Mouse (Mus musculus) thymus, adult 18-20 months (tissue): ENCODE data around the gene Tmem106c.

Experiments used
- DNase-seq, 2 experiments: peaks; one replicate each; pipeline ENCODE4 v3.0.0; 2022; ENCODE audit warnings: mixed read lengths in 2 of 2

Gene Tmem106c

GRCm38 (mm10) chr15:97954671-97955070 is 9.3 kb upstream of the Tmem106c start:
- DNase-seq = no peak

GRCm38 (mm10) chr15:97955286-97955685 is 8.7 kb upstream of the Tmem106c start:
- no peak for DNase-seq

- no peak for DNase-seq
These were observed 8.3 kb upstream of the Tmem106c start for GRCm38 (mm10) chr15:97955742-97956141.

- no peak for DNase-seq
These were observed 7.6 kb upstream of the Tmem106c start for GRCm38 (mm10) chr15:97956416-97956815.

- DNase-seq = peak in 1 of 2 experiments; percentile 14
These were observed 541 bp upstream of the Tmem106c start for GRCm38 (mm10) chr15:97963329-97963988.

- peak in 1 of 2 experiments; percentile 14 for DNase-seq
These were observed 812 bp downstream of the Tmem106c start for GRCm38 (mm10) chr15:97964836-97965187.

GRCm38 (mm10) chr15:97965311-97966045 is 1.5 kb downstream of the Tmem106c start:
- no peak for DNase-seq

GRCm38 (mm10) chr15:97970299-97970698 is 6.3 kb downstream of the Tmem106c start:
- no peak for DNase-seq

GRCm38 (mm10) chr15:97972580-97972979 is 8.6 kb downstream of the Tmem106c start:
- no peak for DNase-seq

- no peak for DNase-seq
These were observed 9.4 kb downstream of the Tmem106c start for GRCm38 (mm10) chr15:97973248-97974005.

GRCm38 (mm10) chr15:97981560-97981959 is 17.6 kb downstream of the Tmem106c start:
- no peak for DNase-seq

GRCm38 (mm10) chr15:97989544-97989943 is 25.5 kb downstream of the Tmem106c start:
- DNase-seq = no peak

- DNase-seq = no peak
These were observed 26.1 kb downstream of the Tmem106c start for GRCm38 (mm10) chr15:97990124-97990523.

GRCm38 (mm10) chr15:97990721-97991120 is 26.7 kb downstream of the Tmem106c start:
- no peak for DNase-seq

- DNase-seq = no peak
These were observed 27.4 kb downstream of the Tmem106c start for GRCm38 (mm10) chr15:97991285-97991895.

GRCm38 (mm10) chr15:97992027-97992711 is 28.2 kb downstream of the Tmem106c start:
- DNase-seq = no peak

- peak; percentile 36 to 59 for DNase-seq
These were observed 28.8 kb downstream of the Tmem106c start for GRCm38 (mm10) chr15:97992712-97993286.

- DNase-seq = no peak
These were observed 32.8 kb downstream of the Tmem106c start for GRCm38 (mm10) chr15:97996716-97997256.

- DNase-seq = no peak
These were observed 35.5 kb downstream of the Tmem106c start for GRCm38 (mm10) chr15:97999546-97999945.

- DNase-seq = no peak
These were observed 36.0 kb downstream of the Tmem106c start for GRCm38 (mm10) chr15:97999991-98000390.

- DNase-seq = no peak
These were observed 37.5 kb downstream of the Tmem106c start for GRCm38 (mm10) chr15:98001321-98002112.
